Mouse (Mus musculus) kidney, adult 2 months (tissue): ENCODE measurements around the gene Snx14. TPM values are rescaled to one million over a fixed set of nuclear protein-coding genes. Genes with fewer than 3 reads are reported as not detected.

Experiments
- DNase-seq: peaks from one replicate; pipeline ENCODE4 v3.0.0; 2021
- H3K27ac ChIP-seq: fragments of 200-500 bp; 2 replicates; pipeline ENCODE4 v1.5.1; 2012; ENCODE audit warnings: low read depth, low read length, control low read depth, inconsistent platforms; ENCODE audit not compliant: insufficient read depth
- H3K27me3 ChIP-seq: fragments of 200-500 bp; replicated peaks from 2 replicates; pipeline ENCODE4 v1.6.1; 2012; ENCODE audit warnings: mild to moderate bottlenecking, moderate library complexity, low read length, inconsistent platforms; ENCODE audit not compliant: control insufficient read depth, insufficient read depth
- H3K36me3 ChIP-seq: fragments of 200-500 bp; 2 replicates; pipeline ENCODE4 v1.6.1; 2012; ENCODE audit warnings: mild to moderate bottlenecking, moderate library complexity, low read length, inconsistent platforms; ENCODE audit not compliant: control insufficient read depth, insufficient read depth
- H3K4me1 ChIP-seq: fragments of 200-500 bp; 2 replicates; pipeline ENCODE4 v1.6.1; 2011; ENCODE audit warnings: low read length; ENCODE audit not compliant: control insufficient read depth, insufficient read depth
- H3K4me3 ChIP-seq: fragments of 200-500 bp; 2 replicates; pipeline ENCODE4 v1.5.1; 2011; ENCODE audit warnings: mild to moderate bottlenecking, low read depth, low read length, control low read depth; ENCODE audit not compliant: insufficient read depth
- CTCF ChIP-seq: fragments of 200-500 bp; conservative IDR thresholded peaks from 2 replicates; pipeline ENCODE4 v1.5.1; 2011; ENCODE audit warnings: low read depth, mild to moderate bottlenecking, control low read depth, low read length, moderate library complexity, mixed read lengths; ENCODE audit not compliant: insufficient read depth, insufficient read length
- POLR2A ChIP-seq: fragments of 200-500 bp; IDR thresholded peaks from one replicate; pipeline ENCODE4 v1.6.1; 2011; ENCODE audit warnings: low read depth, low read length, control low read depth
- WGBS: fragments of 180-500 bp; shearing (Covaris S2); methylation state at CpG from one replicate; pipeline ENCODE4 v1.1.7; 2018; 5-methylcytosine and 5-hydroxymethylcytosine counted together
- polyA plus RNA-seq: library from polyadenylated mRNA; depleted of rRNA; stranded (reverse); fragments of >200 nt; gene quantifications from 2 replicates; pipeline ENCODE4 v1.2.3, GENCODE M21; 2012

Snx14 gene
- polyA plus RNA-seq, 1 experiment = 15.8 TPM

GRCm38 (mm10) chr9:88342701-88343100 is 96.1 kb downstream of the Snx14 start:
- TF ChIP-seq POLR2A = no peak
- TF ChIP-seq CTCF = no peak
- Histone ChIP-seq H3K27me3 (no peaks in the 10 kb centered on the region), H3K4me1 (no peaks in the 10 kb centered on the region), H3K27ac (no peak overlapping the region), H3K4me3 (no peak overlapping the region), H3K36me3 (no peaks in the 10 kb centered on the region)
- 74% methylated on average over 3 of the region's 3 CpGs for WGBS
- DNase-seq = no peak

DNA sequence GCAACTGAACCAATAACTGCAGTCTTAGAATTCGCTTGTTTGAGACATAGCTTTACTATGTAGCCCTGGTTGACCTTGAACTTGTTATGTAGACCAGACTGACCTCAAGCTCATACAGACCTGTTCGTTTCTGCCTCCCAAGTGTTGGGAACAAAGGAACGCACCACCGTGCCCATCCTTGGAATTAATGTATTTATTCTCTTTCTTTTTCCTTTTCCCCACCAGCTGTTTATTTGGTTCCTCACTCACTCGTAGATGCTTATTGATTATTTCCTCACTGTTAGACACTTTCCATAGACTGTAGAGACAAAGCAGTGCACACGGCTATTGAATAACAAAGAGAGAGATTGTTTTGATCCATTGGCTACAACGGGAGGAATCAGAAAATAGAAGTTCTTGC is 96.5 kb downstream of the Snx14 start:
- Histone ChIP-seq H3K4me3 (no peak overlapping the region), H3K4me1 (no peaks in the 10 kb centered on the region), H3K27ac (no peak overlapping the region), H3K36me3 (no peaks in the 10 kb centered on the region), H3K27me3 (no peaks in the 10 kb centered on the region)
- 82% methylated on average over 7 of the region's 7 CpGs for WGBS
- no peak for DNase-seq
- TF ChIP-seq POLR2A = no peak
- TF ChIP-seq CTCF = no peak

DNA sequence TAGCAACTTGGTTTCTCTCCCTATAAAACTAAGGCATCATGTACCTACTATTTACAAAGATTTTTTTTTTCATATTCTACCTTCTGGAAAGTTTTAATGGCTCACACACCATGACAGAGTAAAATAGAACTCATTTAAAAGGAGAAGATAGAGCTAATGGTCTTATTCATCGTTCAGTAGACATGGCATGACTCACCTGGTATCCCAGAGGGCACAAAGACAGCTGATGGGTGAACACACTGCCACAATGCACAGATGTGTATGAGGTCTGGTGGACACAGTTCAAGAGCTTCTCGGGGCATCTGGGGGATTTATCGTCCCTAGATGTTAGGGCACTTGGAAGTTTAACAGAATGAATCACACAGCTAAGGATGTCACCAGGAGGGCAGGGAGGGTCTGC is 97.9 kb downstream of the Snx14 start:
- no peak for DNase-seq
- Histone ChIP-seq H3K4me1 (no peaks in the 10 kb centered on the region), H3K27ac (no peak overlapping the region), H3K36me3 (no peaks in the 10 kb centered on the region; the same call in 1 of the 2 replicates), H3K4me3 (no peak overlapping the region), H3K27me3 (no peaks in the 10 kb centered on the region)
- 83% methylated on average over 3 of the region's 3 CpGs for WGBS
- TF ChIP-seq POLR2A = no peak

GRCm38 (mm10) chr9:88335839-88336238 is 102.9 kb downstream of the Snx14 start:
- DNase-seq = no peak
- no peak overlapping the region for H3K4me3 ChIP-seq
- WGBS = 43% methylated on average over 1 of the region's 2 CpGs
- H3K4me1 ChIP-seq = no peaks in the 10 kb centered on the region
- H3K27ac ChIP-seq = no peak overlapping the region
- H3K36me3 ChIP-seq = no peaks in the 10 kb centered on the region; the same call in 1 of the 2 replicates
- H3K27me3 ChIP-seq = no peaks in the 10 kb centered on the region
- TF ChIP-seq CTCF = no peak
- TF ChIP-seq POLR2A = no peak

DNA sequence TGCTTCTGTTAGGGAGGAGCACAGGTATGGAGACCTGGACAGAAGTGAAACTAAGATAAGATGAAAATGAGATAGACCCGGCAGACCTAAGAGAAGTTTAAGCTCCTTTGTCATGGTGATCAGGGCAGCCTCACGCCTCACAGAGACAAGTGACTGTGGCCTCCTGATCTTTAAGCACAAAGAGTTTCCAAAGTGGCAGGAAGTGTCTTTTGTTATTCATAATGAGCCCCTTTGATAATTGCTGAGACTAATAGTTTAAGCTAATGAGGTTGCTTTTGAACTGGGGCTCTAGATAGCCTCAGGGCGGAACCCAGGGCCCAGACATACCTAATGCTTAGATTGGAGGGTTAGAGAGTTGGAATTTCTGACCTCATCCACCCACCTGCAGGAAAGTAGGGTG is 106.3 kb downstream of the Snx14 start:
- Histone ChIP-seq H3K4me3 (no peak overlapping the region), H3K27ac (no peak overlapping the region), H3K27me3 (no peaks in the 10 kb centered on the region), H3K4me1 (peaks cover 6% of the 10 kb centered on the region; the same call in 1 of the 2 replicates), H3K36me3 (no peaks in the 10 kb centered on the region; the same call in 1 of the 2 replicates)
- DNase-seq = no peak
- no peak for TF ChIP-seq POLR2A
- TF ChIP-seq CTCF = no peak
- 63% methylated on average over 3 of the region's 3 CpGs for WGBS

DNA sequence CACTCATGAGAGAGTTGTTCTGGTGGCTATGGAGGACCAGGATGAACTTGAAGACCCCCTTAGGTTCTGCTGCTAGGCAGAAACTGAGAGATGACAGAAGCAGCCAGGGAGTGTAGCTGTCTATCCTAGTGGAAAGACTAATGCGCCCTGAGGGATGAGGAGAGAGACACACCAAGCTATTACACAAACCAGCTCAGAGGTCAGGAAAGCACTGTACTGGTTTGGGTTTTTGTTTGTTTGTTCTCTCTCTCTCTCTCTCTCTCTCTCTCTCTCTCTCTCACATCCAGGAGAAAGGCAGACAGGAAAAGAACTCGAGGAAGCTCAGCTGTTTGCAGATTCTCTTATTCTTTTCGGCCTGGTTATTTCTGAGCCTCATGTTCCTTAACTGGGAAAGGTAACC is 108.4 kb downstream of the Snx14 start:
- H3K4me1 ChIP-seq = peaks cover 6% of the 10 kb centered on the region; the same call in 1 of the 2 replicates
- DNase-seq = no peak

GRCm38 (mm10) chr9:88329166-88329748 is 109.5 kb downstream of the Snx14 start:
- H3K36me3 ChIP-seq = no peaks in the 10 kb centered on the region
- peak; percentile 33 for DNase-seq
- no peaks in the 10 kb centered on the region for H3K27me3 ChIP-seq
- peaks cover 6% of the 10 kb centered on the region; the same call in 1 of the 2 replicates for H3K4me1 ChIP-seq
- peak overlapping the region; percentile 18 for H3K4me3 ChIP-seq
- peak overlapping the region; percentile 63; the same call in 1 of the 2 replicates for H3K27ac ChIP-seq
- TF ChIP-seq POLR2A (no peak), CTCF (no peak)
- WGBS = 40% methylated on average over 10 of the region's 10 CpGs

More for the DNA sequence above, 108.4 kb downstream of the Snx14 start:
- Histone ChIP-seq H3K36me3 (no peaks in the 10 kb centered on the region), H3K27ac (no peak overlapping the region), H3K4me3 (no peak overlapping the region), H3K27me3 (no peaks in the 10 kb centered on the region)
- no peak for TF ChIP-seq CTCF
- TF ChIP-seq POLR2A = no peak
- WGBS = 52% methylated on average over 3 of the region's 3 CpGs
